Mouse (Mus musculus) E14TG2a.4 (cell line): ENCODE results near the gene Pbld2.

Experiments used
- H3K27me3 ChIP-seq: 2 replicates; pipeline ENCODE4 v1.6.1; 2014; ENCODE audit warnings: low read length, control low read depth; ENCODE audit not compliant: insufficient read depth
- H3K36me3 ChIP-seq: 2 replicates; pipeline ENCODE4 v1.6.1; 2014; ENCODE audit warnings: low read length, control low read depth; ENCODE audit not compliant: insufficient read depth
- H3K4me1 ChIP-seq: replicated peaks from 2 replicates; pipeline ENCODE4 v1.6.1; 2014; ENCODE audit warnings: low read depth, low read length, control low read depth
- H3K4me3 ChIP-seq: replicated peaks from 2 replicates; pipeline ENCODE4 v1.5.1; 2014; ENCODE audit warnings: mild to moderate bottlenecking, low read length
- H3K9me3 ChIP-seq: 2 replicates; pipeline ENCODE4 v1.6.1; 2014; ENCODE audit warnings: low read length, control low read depth
- CTCF ChIP-seq: conservative IDR thresholded peaks from 2 replicates; pipeline ENCODE4 v1.5.1; 2014; ENCODE audit warnings: low read length
- NANOG ChIP-seq: IDR thresholded peaks from 2 replicates; pipeline ENCODE4 v1.6.1; 2014; ENCODE audit warnings: borderline replicate concordance, low read length, mixed read lengths
- POU5F1 ChIP-seq: IDR thresholded peaks from 2 replicates; pipeline ENCODE4 v1.6.1; 2014; ENCODE audit warnings: low read length, borderline replicate concordance

The Pbld2 gene

DNA sequence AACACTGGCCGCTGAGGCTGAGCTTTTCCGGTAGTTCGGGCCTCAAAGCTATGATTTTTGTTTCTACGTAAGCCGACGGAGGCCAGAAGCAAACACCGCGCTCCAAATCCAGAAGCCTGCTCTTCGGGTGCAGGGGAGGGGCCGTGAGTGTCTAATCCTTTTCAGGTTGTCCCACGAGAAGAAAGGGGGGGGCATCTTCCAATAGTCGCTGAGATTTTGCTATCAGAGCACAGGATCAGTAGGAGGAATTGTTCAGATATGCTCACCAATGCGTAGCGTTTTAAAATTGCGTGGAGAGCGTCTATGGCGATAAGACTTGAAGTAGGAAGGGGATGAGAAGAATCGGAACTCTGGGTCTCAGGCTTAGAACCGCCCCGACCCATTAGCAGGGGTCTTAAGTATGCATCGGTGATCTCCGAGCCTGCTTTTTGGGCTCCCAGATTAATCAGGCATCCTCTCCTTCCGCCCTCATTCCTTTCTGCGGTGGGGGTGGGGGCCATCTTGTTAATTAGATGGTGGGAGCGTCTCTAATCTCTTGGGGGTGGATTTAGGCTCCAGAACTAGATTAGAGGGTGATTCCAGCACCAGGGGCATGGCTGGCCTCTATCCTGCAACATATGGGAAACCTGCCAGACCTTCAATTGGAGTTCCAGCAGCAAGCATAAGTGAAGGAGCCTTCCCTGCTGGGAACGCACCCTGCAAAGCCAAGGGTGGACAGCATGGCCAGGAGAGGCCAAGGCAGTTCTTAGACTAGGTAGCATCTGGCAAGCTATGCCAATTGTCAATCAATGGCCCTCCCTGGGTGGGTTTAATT is 65.8 kb downstream of the Pbld2 start:
- peak overlapping the region; percentile 68 for H3K4me3 ChIP-seq
- peaks cover 38% of the 10 kb centered on the region for H3K27me3 ChIP-seq
- no peaks in the 10 kb centered on the region for H3K36me3 ChIP-seq
- no peak for TF ChIP-seq POU5F1
- H3K4me1 ChIP-seq = peaks cover 38% of the 10 kb centered on the region
- H3K9me3 ChIP-seq = no peaks in the 10 kb centered on the region

DNA sequence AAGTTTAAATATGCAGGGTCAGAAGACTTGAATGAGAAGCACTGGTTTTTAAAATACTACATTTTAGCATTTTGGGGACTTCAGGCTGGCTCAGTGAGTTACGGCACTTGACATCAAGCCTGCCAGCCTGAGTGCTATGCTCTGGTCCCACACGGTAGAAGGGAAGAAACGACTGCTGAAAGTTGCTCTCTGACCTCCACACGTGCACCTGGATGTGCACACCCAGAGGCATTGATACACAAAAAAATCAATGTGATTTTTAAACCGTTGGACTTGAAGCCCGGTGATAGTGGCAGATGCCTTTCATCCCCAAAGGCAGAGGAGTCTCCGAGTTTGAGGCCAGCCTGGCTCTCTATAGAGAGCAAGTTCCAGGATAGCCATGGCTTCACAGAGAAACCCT is 67.8 kb downstream of the Pbld2 start:
- Histone ChIP-seq H3K4me3 (no peak overlapping the region), H3K27me3 (peaks cover 52% of the 10 kb centered on the region), H3K4me1 (peaks cover 32% of the 10 kb centered on the region), H3K9me3 (no peaks in the 10 kb centered on the region), H3K36me3 (no peaks in the 10 kb centered on the region)
- TF ChIP-seq POU5F1 = no peak
- TF ChIP-seq NANOG = no peak
- no peak for TF ChIP-seq CTCF

DNA sequence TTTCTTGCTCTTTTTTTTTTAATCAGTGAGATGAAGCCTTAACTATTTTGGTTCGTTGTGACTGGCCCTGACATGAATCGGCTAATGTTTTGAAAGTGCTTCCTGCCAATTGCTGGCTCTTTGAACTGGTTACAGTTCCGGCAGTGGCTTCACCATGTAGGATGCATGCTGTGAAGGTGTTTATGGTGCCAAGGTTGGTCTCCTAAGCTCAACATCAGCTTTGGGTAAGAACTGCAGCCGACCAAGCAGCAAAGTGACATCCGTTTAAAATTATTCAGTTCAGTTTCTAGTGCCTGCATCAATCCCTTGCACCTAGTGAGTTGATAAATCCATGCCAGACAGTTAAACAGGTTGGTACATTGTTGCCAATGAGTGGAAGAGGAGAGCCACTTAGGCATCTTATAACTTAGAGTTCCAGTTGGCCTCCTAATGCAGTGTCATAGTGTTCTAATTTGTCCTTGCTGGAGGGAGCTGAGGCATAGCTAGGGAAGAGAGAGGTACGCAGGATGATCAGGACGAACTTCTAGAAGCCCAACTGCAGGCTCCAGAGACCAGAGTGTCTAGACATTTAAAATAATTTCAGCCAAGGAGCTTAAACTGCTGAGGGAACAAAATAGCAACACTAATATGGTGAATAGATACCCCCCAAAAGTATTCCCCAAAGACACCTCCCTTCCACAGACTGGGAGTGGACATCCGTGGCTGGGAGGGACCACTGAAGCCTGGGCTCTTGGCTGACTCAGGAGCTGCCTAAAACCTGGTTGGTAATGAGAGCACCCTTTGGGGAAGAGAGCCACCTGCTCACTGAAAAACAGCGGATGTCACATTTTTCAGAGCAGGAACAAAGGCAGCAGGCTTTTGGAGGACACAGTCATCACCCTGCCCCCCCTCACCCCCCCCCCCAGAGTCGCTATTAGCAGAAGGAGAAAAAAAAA is 68.8 kb downstream of the Pbld2 start:
- Histone ChIP-seq H3K36me3 (no peaks in the 10 kb centered on the region), H3K4me3 (no peak overlapping the region), H3K9me3 (no peaks in the 10 kb centered on the region), H3K27me3 (peaks cover 57% of the 10 kb centered on the region), H3K4me1 (peaks cover 32% of the 10 kb centered on the region)
- TF ChIP-seq CTCF (no peak), NANOG (no peak), POU5F1 (no peak)

DNA sequence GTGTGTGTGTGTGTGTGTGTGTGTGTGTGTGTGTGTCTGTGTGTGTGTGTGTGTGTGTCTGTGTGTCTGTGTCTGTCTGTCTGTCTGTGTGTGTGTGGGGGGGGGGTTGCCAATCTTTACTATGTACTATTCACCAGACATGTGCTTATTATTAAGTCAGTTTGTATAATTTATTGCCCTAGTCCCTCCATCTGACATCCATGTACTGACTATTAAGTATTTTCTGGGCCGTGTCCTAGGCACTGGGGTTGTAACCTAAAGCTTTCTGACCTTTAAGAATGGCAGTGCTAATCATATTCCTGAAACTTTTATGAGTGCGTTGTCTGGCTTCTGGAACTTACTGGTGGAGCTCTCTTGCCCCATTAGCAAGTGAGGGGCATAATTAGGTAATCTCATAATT is 72.6 kb downstream of the Pbld2 start:
- Histone ChIP-seq H3K27me3 (peaks cover 69% of the 10 kb centered on the region), H3K4me1 (peaks cover 10% of the 10 kb centered on the region), H3K4me3 (no peak overlapping the region), H3K9me3 (peaks cover 12% of the 10 kb centered on the region), H3K36me3 (no peaks in the 10 kb centered on the region)
- no peak for TF ChIP-seq POU5F1
- TF ChIP-seq CTCF = no peak
- no peak for TF ChIP-seq NANOG

DNA sequence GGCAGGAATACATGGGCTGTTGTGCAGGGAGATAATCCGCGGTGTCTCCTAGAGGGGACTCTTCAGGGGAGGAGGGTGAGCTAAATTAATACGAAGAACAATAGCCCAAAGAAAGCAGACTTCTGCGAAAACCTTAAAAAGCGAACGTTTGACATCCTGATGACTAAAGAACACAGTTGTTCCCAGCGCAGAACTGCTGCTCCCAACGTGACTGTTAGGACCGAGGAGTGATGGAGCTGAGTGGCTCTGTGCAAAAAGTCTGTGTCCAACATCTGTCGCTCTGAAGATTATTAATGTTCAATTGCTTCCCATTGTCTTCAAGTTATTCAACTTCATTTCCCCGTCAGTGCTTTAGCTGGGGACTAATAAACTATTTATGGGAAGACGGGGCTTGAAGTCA is 74.1 kb downstream of the Pbld2 start:
- Histone ChIP-seq H3K9me3 (peaks cover 26% of the 10 kb centered on the region), H3K36me3 (no peaks in the 10 kb centered on the region), H3K27me3 (peaks cover 56% of the 10 kb centered on the region), H3K4me3 (no peak overlapping the region), H3K4me1 (peaks cover 6% of the 10 kb centered on the region)
- TF ChIP-seq NANOG = no peak
- TF ChIP-seq CTCF = no peak

DNA sequence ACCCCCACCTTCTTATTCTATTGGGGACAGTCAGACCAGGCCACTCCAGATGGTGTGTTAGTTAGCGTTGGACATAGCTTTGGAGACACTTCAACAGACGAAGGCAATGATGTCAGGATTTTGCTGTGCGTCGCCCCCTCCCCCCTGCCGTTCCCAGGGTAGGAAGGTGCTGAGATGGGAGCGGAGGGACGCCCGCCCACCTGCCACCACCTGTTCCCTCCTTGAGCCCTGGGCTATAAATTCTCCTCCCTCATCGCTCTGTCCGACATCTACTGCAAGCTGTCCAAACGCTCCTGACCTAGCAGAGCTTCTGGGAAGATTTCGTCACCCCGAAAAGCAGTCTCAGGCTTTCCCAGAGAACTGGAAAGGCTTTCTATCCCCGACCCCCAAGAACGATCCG is 75.4 kb downstream of the Pbld2 start, which contains the start of gene Atoh7:
Gene Atoh7 (plus strand): TSS at position 131 of the 400 bp plus-strand sequence.
- peaks cover 6% of the 10 kb centered on the region for H3K4me1 ChIP-seq
- peaks cover 47% of the 10 kb centered on the region for H3K27me3 ChIP-seq
- TF ChIP-seq POU5F1 (no peak), CTCF (no peak), NANOG (no peak)
- H3K36me3 ChIP-seq = no peaks in the 10 kb centered on the region
- peaks cover 33% of the 10 kb centered on the region for H3K9me3 ChIP-seq
- peak within 1 kb of the TSS; percentile 82 for H3K4me3 ChIP-seq

DNA sequence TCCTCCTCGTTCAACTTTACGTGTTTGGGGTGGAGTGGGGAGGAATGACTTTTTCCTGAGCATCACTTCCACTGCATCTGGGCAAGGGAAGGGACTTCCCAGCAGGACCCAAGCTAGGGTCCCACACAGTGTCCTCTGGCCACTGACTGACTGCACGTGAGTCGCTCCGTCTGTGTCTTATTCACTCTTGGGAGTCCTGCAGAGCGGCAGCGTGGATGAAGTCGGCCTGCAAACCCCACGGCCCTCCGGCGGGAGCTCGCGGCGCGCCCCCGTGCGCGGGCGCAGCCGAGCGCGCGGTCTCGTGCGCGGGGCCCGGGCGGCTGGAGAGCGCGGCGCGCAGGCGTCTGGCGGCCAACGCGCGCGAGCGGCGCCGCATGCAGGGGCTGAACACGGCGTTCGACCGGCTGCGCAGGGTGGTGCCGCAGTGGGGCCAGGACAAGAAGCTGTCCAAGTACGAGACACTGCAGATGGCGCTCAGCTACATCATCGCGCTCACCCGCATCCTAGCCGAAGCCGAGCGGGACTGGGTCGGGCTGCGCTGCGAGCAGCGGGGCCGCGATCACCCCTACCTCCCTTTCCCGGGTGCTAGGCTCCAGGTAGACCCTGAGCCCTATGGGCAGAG is 75.9 kb downstream of the Pbld2 start:
- H3K4me3 ChIP-seq = peak overlapping the region; percentile 82
- peaks cover 6% of the 10 kb centered on the region for H3K4me1 ChIP-seq
- H3K9me3 ChIP-seq = peaks cover 33% of the 10 kb centered on the region
- H3K36me3 ChIP-seq = no peaks in the 10 kb centered on the region
- H3K27me3 ChIP-seq = peaks cover 45% of the 10 kb centered on the region
- no peak for TF ChIP-seq POU5F1
- TF ChIP-seq CTCF = no peak
- TF ChIP-seq NANOG = no peak

DNA sequence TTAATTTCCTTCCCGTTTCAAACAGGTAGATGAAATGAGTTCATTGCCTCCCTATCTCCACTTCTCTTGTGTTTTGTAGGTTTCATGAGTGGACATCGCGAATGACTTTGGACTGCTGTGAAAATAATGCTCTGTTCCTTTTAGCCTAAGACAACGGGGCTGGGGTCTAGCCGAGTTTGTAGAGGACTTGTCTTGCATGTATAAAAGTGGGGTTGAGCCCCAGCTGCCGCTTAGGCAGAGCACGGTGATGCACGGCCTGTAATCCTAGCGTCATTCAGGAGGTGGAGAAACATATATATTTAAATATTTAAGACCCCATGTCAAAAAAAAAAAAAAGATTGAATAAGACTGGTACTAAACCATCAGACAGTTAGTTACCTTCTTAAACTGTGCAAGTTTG is 76.5 kb downstream of the Pbld2 start:
- TF ChIP-seq NANOG = no peak
- no peak for TF ChIP-seq POU5F1
- TF ChIP-seq CTCF = no peak
- Histone ChIP-seq H3K27me3 (peaks cover 40% of the 10 kb centered on the region), H3K36me3 (no peaks in the 10 kb centered on the region), H3K4me1 (peaks cover 6% of the 10 kb centered on the region), H3K9me3 (peaks cover 33% of the 10 kb centered on the region), H3K4me3 (peak overlapping the region; percentile 82)
